Mouse (Mus musculus) kidney, postnatal 0 days (tissue): Measurements from ENCODE around the gene Hivep2. TPM values are rescaled to one million over a fixed set of nuclear protein-coding genes. Genes with fewer than 3 reads are reported as not detected.

Experiments used
- ATAC-seq: fragments of 200-750 bp; cut with Nextera tagmentation; replicated peaks from 2 replicates; pipeline ENCODE4 v1.8.0; 2017; ENCODE audit warnings: low read depth, moderate number of reproducible peaks, moderate TSS enrichment, moderate library complexity; ENCODE audit not compliant: low FRiP score
- DNase-seq: peaks from one replicate; pipeline ENCODE4 v3.0.0-alpha.2; 2016; ENCODE audit warnings: low spot score
- H3K27ac ChIP-seq: fragments of 300-500 bp; sonication (generic); 2 replicates; pipeline ENCODE4 v1.5.1; 2014; ENCODE audit warnings: mild to moderate bottlenecking
- H3K27me3 ChIP-seq: fragments of 300-500 bp; sonication (generic); 2 replicates; pipeline ENCODE4 v1.6.1; 2014; ENCODE audit warnings: low read length, mixed read lengths; ENCODE audit not compliant: insufficient read depth
- H3K36me3 ChIP-seq: fragments of 300-500 bp; sonication (generic); 2 replicates; pipeline ENCODE4 v1.6.1; 2014; ENCODE audit warnings: low read length, mixed read lengths; ENCODE audit not compliant: insufficient read depth
- H3K4me1 ChIP-seq: fragments of 300-500 bp; sonication (generic); replicated peaks from 2 replicates; pipeline ENCODE4 v1.6.1; 2014; ENCODE audit warnings: antibody characterized with exemption, low read length, mixed read lengths; ENCODE audit not compliant: insufficient read depth
- H3K4me2 ChIP-seq: fragments of 300-500 bp; sonication (generic); 2 replicates; pipeline ENCODE4 v1.6.1; 2014; ENCODE audit warnings: mild to moderate bottlenecking, low read length, moderate library complexity, mixed read lengths
- H3K4me3 ChIP-seq: fragments of 300-500 bp; sonication (generic); replicated peaks from 2 replicates; pipeline ENCODE4 v1.5.1; 2014; ENCODE audit warnings: low read depth, low read length
- H3K9ac ChIP-seq: fragments of 300-500 bp; sonication (generic); 2 replicates; pipeline ENCODE4 v1.6.1; 2014; ENCODE audit warnings: low read depth, low read length
- H3K9me3 ChIP-seq: fragments of 300-500 bp; sonication (generic); replicated peaks from 2 replicates; pipeline ENCODE4 v1.6.1; 2016; ENCODE audit warnings: low read length, inconsistent platforms, mixed read lengths
- CTCF ChIP-seq: IDR thresholded peaks from 2 replicates; pipeline ENCODE4 v1.5.1; 2016; ENCODE audit warnings: antibody characterized with exemption, low read depth, mild to moderate bottlenecking, moderate library complexity
- WGBS: fragments of 180-500 bp; shearing (Covaris S2); extraction: QIAGEN DNeasy Blood & Tissue Kit; methylation state at CpG from one replicate; pipeline ENCODE4 v1.1.7; 2014; 5-methylcytosine and 5-hydroxymethylcytosine counted together
- polyA plus RNA-seq: library from polyadenylated mRNA; unstranded; fragments of >200 nt; fragmentation: Nextera tagmentation; extraction: Ambion mirVana; gene quantifications from 2 replicates; pipeline ENCODE4 v1.2.1, GENCODE M21; 2015

Hivep2 gene
- polyA plus RNA-seq, 1 experiment from 2014 or later = 3.4 TPM

- Histone ChIP-seq H3K4me2 (no peak overlapping the region), H3K36me3 (no peaks in the 10 kb centered on the region), H3K4me1 (peaks cover 4% of the 10 kb centered on the region; the same call in 1 of the 2 replicates), H3K9me3 (no peaks in the 10 kb centered on the region), H3K27me3 (no peaks in the 10 kb centered on the region), H3K27ac (no peak overlapping the region), H3K4me3 (no peak overlapping the region), H3K9ac (no peak overlapping the region)
- DNase-seq (no peak), ATAC-seq (no peak)
- TF ChIP-seq CTCF = no peak
- WGBS = 69% methylated on average over 13 of the region's 13 CpGs
Observed at GRCm38 (mm10) chr10:14016287-14016970, 50.6 kb downstream of the Hivep2 start.

- H3K4me3 ChIP-seq = no peak overlapping the region
- H3K27ac ChIP-seq = no peak overlapping the region
- no peaks in the 10 kb centered on the region for H3K36me3 ChIP-seq
- H3K4me2 ChIP-seq = no peak overlapping the region
- TF ChIP-seq CTCF = no peak
- no peak overlapping the region for H3K9ac ChIP-seq
- H3K9me3 ChIP-seq = no peaks in the 10 kb centered on the region
- peaks cover 4% of the 10 kb centered on the region; the same call in 1 of the 2 replicates for H3K4me1 ChIP-seq
- DNase-seq (no peak), ATAC-seq (no peak)
- WGBS = 78% methylated on average over 2 of the region's 2 CpGs
- no peaks in the 10 kb centered on the region for H3K27me3 ChIP-seq
Observed at GRCm38 (mm10) chr10:14017338-14017737, 51.5 kb downstream of the Hivep2 start.

GRCm38 (mm10) chr10:14017822-14018364, 52.0 kb downstream of the Hivep2 start:
- Histone ChIP-seq H3K4me3 (peak overlapping the region; percentile 25; the same call in 1 of the 2 replicates), H3K36me3 (no peaks in the 10 kb centered on the region), H3K27ac (peak overlapping the region; percentile 63), H3K9ac (0 out of 2 replicates have a peak overlapping the region, but pooled peaks have one; percentile 9), H3K4me1 (peaks cover 4% of the 10 kb centered on the region; the same call in 1 of the 2 replicates), H3K4me2 (peak overlapping the region; percentile 61), H3K27me3 (no peaks in the 10 kb centered on the region), H3K9me3 (no peaks in the 10 kb centered on the region)
- peak; percentile 86 for DNase-seq
- ATAC-seq = peak; percentile 84
- no peak for TF ChIP-seq CTCF
- WGBS = 1% methylated on average over 12 of the region's 12 CpGs

- Histone ChIP-seq H3K4me3 (no peak overlapping the region), H3K27ac (no peak overlapping the region), H3K9me3 (no peaks in the 10 kb centered on the region)
Observed at GRCm38 (mm10) chr10:14018672-14019071, 52.8 kb downstream of the Hivep2 start.

DNA sequence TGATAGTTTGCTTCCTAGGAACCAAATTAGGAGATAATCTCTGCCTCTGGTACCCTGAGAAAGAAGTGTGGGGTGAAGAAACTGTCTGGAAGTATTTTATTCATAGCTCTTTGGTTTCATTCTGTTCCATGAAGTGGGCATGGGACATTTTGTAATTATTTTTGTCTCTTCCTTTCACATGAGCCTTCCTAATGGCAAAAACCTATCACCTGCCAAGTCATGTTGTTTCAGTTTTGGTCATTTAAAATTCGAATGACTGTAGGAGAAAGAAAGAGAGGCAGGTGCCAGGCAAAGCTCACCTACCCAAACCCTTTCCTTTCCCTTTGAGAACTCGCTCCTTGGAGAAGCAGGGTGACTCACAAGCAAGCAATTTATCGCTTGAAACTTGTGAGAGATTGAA, 53.3 kb downstream of the Hivep2 start:
- Histone ChIP-seq H3K27ac (no peak overlapping the region), H3K27me3 (no peaks in the 10 kb centered on the region), H3K36me3 (no peaks in the 10 kb centered on the region), H3K4me3 (no peak overlapping the region), H3K9me3 (no peaks in the 10 kb centered on the region), H3K9ac (no peak overlapping the region), H3K4me2 (no peak overlapping the region), H3K4me1 (peaks cover 4% of the 10 kb centered on the region; the same call in 1 of the 2 replicates)
- WGBS = 76% methylated on average over 3 of the region's 3 CpGs
- no peak for TF ChIP-seq CTCF
- no peak for DNase-seq
- ATAC-seq = no peak

More at GRCm38 (mm10) chr10:14018672-14019071, 52.8 kb downstream of the Hivep2 start:
- Histone ChIP-seq H3K27me3 (no peaks in the 10 kb centered on the region), H3K36me3 (no peaks in the 10 kb centered on the region), H3K4me2 (peak overlapping the region; percentile 61), H3K9ac (no peak overlapping the region), H3K4me1 (peaks cover 4% of the 10 kb centered on the region; the same call in 1 of the 2 replicates)
- no peak for TF ChIP-seq CTCF
- 29% methylated on average over 7 of the region's 7 CpGs for WGBS
- ATAC-seq (no peak), DNase-seq (no peak)

DNA sequence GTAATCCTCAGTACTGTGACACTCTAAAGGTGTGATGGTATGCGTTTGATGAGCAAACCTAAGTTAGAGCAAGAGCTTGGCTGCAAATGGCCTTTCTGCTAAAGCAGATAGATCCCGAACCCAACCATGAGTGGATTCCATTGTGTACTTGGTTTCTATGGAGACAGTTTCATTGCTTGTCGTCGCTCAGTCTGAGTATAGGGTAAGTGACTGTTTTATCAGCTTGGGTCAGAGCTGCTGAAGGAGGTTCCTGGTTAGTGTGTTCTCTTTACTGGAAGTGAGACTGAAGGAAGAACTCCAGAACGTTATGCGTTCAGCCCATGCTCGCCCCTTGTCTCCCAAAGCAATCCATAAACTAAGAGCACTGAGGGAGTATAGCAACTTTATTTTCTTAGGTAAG, 54.4 kb downstream of the Hivep2 start:
- WGBS = 56% methylated on average over 7 of the region's 7 CpGs
- H3K4me2 ChIP-seq = no peak overlapping the region
- ATAC-seq (no peak), DNase-seq (no peak)
- H3K36me3 ChIP-seq = no peaks in the 10 kb centered on the region
- no peaks in the 10 kb centered on the region for H3K9me3 ChIP-seq
- TF ChIP-seq CTCF = no peak
- no peak overlapping the region for H3K27ac ChIP-seq
- H3K4me3 ChIP-seq = no peak overlapping the region
- H3K9ac ChIP-seq = no peak overlapping the region
- no peaks in the 10 kb centered on the region for H3K27me3 ChIP-seq
- peaks cover 4% of the 10 kb centered on the region; the same call in 1 of the 2 replicates for H3K4me1 ChIP-seq
